Mouse (Mus musculus): ENCODE results near the gene Spsb2. TPM values are rescaled to one million over a fixed set of nuclear protein-coding genes. Genes with fewer than 3 reads are reported as not detected.
"Not testable (repeated sequence)": the region's sequence is repeated elsewhere in the genome, so short reads cannot be mapped to it uniquely, and the experiment has no call there.

Gene Spsb2
- 1 to 10 TPM; 2.9 to 3.1 TPM for total RNA-seq (2021)

GRCm38 (mm10) chr6:124808358-124809012 lies at the start of gene Spsb2:
Gene Spsb2, plus strand, starts transcription at chr6:124808661.
- peak in 1 of 2 experiments; percentile 53 for DNase-seq

GRCm38 (mm10) chr6:124758849-124759232 lies 49.6 kb upstream of the Spsb2 start:
- no peak for DNase-seq

- DNase-seq, result peak; percentile 78 to 79
Measured at GRCm38 (mm10) chr6:124759259-124759658, 49.2 kb upstream of the Spsb2 start.

- DNase-seq, result no peak
Measured at GRCm38 (mm10) chr6:124765951-124766350, 42.5 kb upstream of the Spsb2 start.

- DNase-seq, result no peak
Measured at GRCm38 (mm10) chr6:124767536-124767919, 40.9 kb upstream of the Spsb2 start.

- no peak for DNase-seq
Measured at GRCm38 (mm10) chr6:124767920-124768703, 40.3 kb upstream of the Spsb2 start.

- DNase-seq, result no peak
Measured at GRCm38 (mm10) chr6:124768704-124769044, 39.8 kb upstream of the Spsb2 start.

GRCm38 (mm10) chr6:124769101-124769765 lies 39.2 kb upstream of the Spsb2 start, which contains the start of gene Eno2:
Gene Eno2, minus strand, starts transcription at chr6:124769673.
- peak; percentile 70 to 73 for DNase-seq

GRCm38 (mm10) chr6:124770013-124770412 lies 38.4 kb upstream of the Spsb2 start:
- no peak for DNase-seq

GRCm38 (mm10) chr6:124770511-124770910 lies 38.0 kb upstream of the Spsb2 start:
- no peak for DNase-seq

- DNase-seq, result no peak
Measured at GRCm38 (mm10) chr6:124779222-124779983, 29.1 kb upstream of the Spsb2 start, which contains the start of gene Lrrc23. Gene Lrrc23, minus strand, starts transcription at chr6:124779727.

GRCm38 (mm10) chr6:124779984-124780416 lies 28.5 kb upstream of the Spsb2 start:
- no peak for DNase-seq

- no peak for DNase-seq
Measured at GRCm38 (mm10) chr6:124780917-124781316, 27.5 kb upstream of the Spsb2 start.

GRCm38 (mm10) chr6:124782436-124782835 lies 26.0 kb upstream of the Spsb2 start:
- no peak for DNase-seq

- no peak for DNase-seq
Measured at GRCm38 (mm10) chr6:124786756-124787420, 21.6 kb upstream of the Spsb2 start.

- no peak for DNase-seq
Measured at GRCm38 (mm10) chr6:124787722-124788121, 20.7 kb upstream of the Spsb2 start.

- no peak for DNase-seq
Measured at GRCm38 (mm10) chr6:124789519-124789918, 18.9 kb upstream of the Spsb2 start.

GRCm38 (mm10) chr6:124790121-124790520 lies 18.3 kb upstream of the Spsb2 start:
- no peak for DNase-seq

GRCm38 (mm10) chr6:124791911-124792310 lies 16.6 kb upstream of the Spsb2 start:
- no peak for DNase-seq

GRCm38 (mm10) chr6:124795781-124796180 lies 12.7 kb upstream of the Spsb2 start:
- DNase-seq, result no peak

- no peak for DNase-seq
Measured at GRCm38 (mm10) chr6:124796200-124796599, 12.3 kb upstream of the Spsb2 start.

- not testable (repeated sequence) for DNase-seq
Measured at GRCm38 (mm10) chr6:124802400-124802799, 6.1 kb upstream of the Spsb2 start.

All from layer of hippocampus, postnatal 36 days (tissue).